25 mouse cellular contexts compared by ENCODE assay signal in genomic region chr5:104829611-104830010, GRCm38 (mm10). TPM values are rescaled to one million over a fixed set of nuclear protein-coding genes. Genes with fewer than 3 reads are reported as not detected.
"Had no signal": no experiment of that assay in that cellular context is flagged by ENCODE, and none has a peak within 500 bp of the region (broad histone marks: within the 10 kb centered on the region; RNA-seq: fewer than 3 reads in every experiment).

No protein-coding gene starts in this region.

- DNase-seq: cerebellum, adult 9-10 months; cerebellum, adult 9-11 months; cerebellum, postnatal 10 days; cerebellum, postnatal 14 days; cerebellum, postnatal 25 days; embryo, embryonic 11 days; forebrain, postnatal 0 days; gastrocnemius, adult 2 months; gastrocnemius, postnatal 14 days; gastrocnemius, postnatal 25 days; gastrocnemius, postnatal 36 days; heart, adult 18-20 months; heart, adult 2 months had no signal

- H3K4me3 ChIP-seq: embryonic facial prominence, embryonic 10.5 days; embryonic facial prominence, embryonic 12.5 days; embryonic facial prominence, embryonic 13.5 days; embryonic facial prominence, embryonic 15.5 days; erythroblast, embryonic 14.5 days; forebrain, embryonic 10.5 days; forebrain, embryonic 12.5 days; forebrain, embryonic 13.5 days; forebrain, embryonic 15.5 days; gastrocnemius, adult 2 months; heart, adult 2 months; heart, embryonic 10.5 days had no signal

- H3K4me1 ChIP-seq: embryonic facial prominence, embryonic 10.5 days; embryonic facial prominence, embryonic 12.5 days; embryonic facial prominence, embryonic 13.5 days; embryonic facial prominence, embryonic 15.5 days; forebrain, embryonic 10.5 days; forebrain, embryonic 12.5 days; forebrain, embryonic 13.5 days; forebrain, embryonic 15.5 days; heart, embryonic 10.5 days had no signal

- H3K4me2 ChIP-seq: embryonic facial prominence, embryonic 12.5 days; embryonic facial prominence, embryonic 13.5 days; embryonic facial prominence, embryonic 15.5 days; forebrain, embryonic 12.5 days; forebrain, embryonic 13.5 days; forebrain, embryonic 15.5 days had no signal

- H3K9ac ChIP-seq: embryonic facial prominence, embryonic 12.5 days; embryonic facial prominence, embryonic 13.5 days; embryonic facial prominence, embryonic 15.5 days; forebrain, embryonic 12.5 days; forebrain, embryonic 13.5 days; forebrain, embryonic 15.5 days; forebrain, postnatal 0 days had no signal

- H3K27me3 ChIP-seq: embryonic facial prominence, embryonic 12.5 days; embryonic facial prominence, embryonic 13.5 days; embryonic facial prominence, embryonic 15.5 days; forebrain, embryonic 12.5 days; forebrain, embryonic 13.5 days; forebrain, embryonic 15.5 days had no signal

- ATAC-seq: forebrain, embryonic 13.5 days; forebrain, embryonic 14.5 days; forebrain, embryonic 15.5 days; forebrain, embryonic 16.5 days; forebrain, postnatal 0 days had no signal

- H3K27ac ChIP-seq: embryonic facial prominence, embryonic 10.5 days; embryonic facial prominence, embryonic 12.5 days; embryonic facial prominence, embryonic 13.5 days; embryonic facial prominence, embryonic 15.5 days; forebrain, embryonic 10.5 days; forebrain, embryonic 12.5 days; forebrain, embryonic 13.5 days; forebrain, embryonic 15.5 days; gastrocnemius, adult 2 months; heart, adult 2 months; heart, embryonic 10.5 days had no signal

- H3K36me3 ChIP-seq: embryonic facial prominence, embryonic 12.5 days; embryonic facial prominence, embryonic 15.5 days; forebrain, embryonic 10.5 days; forebrain, embryonic 12.5 days; forebrain, embryonic 15.5 days had no signal

RNA-seq across cellular contexts. Expression of gene Zfp951, which starts 30.3 kb away (rescaled TPM):
- polyA plus RNA-seq: erythroblast, embryonic 14.5 days had no signal
